Mouse (Mus musculus): Measurements from ENCODE around the gene Mab21l2. TPM values are rescaled to one million over a fixed set of nuclear protein-coding genes. Genes with fewer than 3 reads are reported as not detected.

Gene Mab21l2
- polyA plus RNA-seq, 1 experiment from 2014 or later, result 12.7 TPM

DNA sequence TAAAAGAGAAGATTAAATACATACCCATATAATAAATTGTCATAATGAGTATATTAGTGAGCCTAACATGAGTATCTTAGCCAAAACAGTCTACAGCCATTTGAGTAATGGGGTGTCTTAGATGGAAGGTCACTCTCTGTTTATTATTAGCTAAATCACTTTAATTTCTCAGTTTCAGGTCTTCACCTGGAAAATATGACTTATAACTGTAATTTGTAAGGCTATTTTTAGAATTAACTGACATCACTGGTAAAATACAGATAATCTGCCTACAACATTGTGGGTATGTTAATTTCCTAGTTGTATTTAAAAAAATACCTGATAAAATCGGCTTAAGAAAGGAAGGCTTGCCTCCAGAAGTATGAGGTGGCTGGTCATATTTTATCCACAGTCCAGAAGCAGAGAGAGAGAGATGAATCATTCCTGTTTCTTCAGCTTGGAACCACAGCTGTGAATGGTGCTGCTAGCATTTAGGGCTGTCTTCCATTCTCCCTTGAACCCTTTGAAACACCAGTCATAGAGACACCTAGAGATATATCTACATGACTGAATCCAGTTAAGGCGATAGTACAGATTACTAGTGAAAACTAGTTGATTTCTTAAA is 29.8 kb downstream of the Mab21l2 start:
- 76% methylated on average over 2 of the region's 2 CpGs for WGBS (ENCODE audit: insufficient replicate concordance)
- no peak overlapping the region for H3K4me2 ChIP-seq

DNA sequence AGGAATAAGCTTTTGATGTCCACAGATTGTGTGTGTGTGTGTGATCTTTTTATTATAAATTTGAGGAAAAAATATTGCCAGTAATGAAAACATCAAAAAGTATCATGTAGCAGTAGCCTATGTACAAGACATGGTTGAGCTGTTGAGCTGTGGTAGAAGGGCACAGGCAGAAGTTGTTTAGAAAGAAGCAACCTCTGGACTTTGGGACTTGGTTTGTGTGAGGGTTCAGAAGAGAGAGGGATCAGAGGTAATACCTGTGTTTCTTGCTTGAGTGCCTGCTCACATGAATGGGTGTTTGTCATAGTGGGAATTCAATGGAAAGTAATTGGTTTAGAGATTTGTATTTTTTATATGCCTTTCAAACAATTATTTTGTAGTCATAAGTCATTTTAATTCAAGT is 47.8 kb downstream of the Mab21l2 start:
- H3K27me3 ChIP-seq (ENCODE audit: control insufficient read depth, insufficient read depth, low read length), result no peaks in the 10 kb centered on the region
- no peak for ATAC-seq (replicated peaks; ENCODE audit: insufficient number of reproducible peaks, low FRiP score, low TSS enrichment)
- no peaks in the 10 kb centered on the region for H3K4me1 ChIP-seq (ENCODE audit: control insufficient read depth, insufficient read depth, low read length)
- H3K36me3 ChIP-seq (ENCODE audit: control insufficient read depth, insufficient read depth, low read length), result no peaks in the 10 kb centered on the region
- no peak overlapping the region for H3K4me3 ChIP-seq (ENCODE audit: low read depth, low read length)
- H3K27ac ChIP-seq (ENCODE audit: low read depth, low read length), result no peak overlapping the region
- H3K9me3 ChIP-seq (replicated peaks; ENCODE audit: control insufficient read depth, low read length), result no peaks in the 10 kb centered on the region
- no peak overlapping the region for H3K9ac ChIP-seq (ENCODE audit: low read depth, low read length)
- H3K4me2 ChIP-seq, result no peak overlapping the region

More for the DNA sequence above, 29.8 kb downstream of the Mab21l2 start:
- Histone ChIP-seq H3K4me1 (ENCODE audit: control insufficient read depth, insufficient read depth, low read length) (no peaks in the 10 kb centered on the region), H3K9me3 (replicated peaks; ENCODE audit: control insufficient read depth, low read length) (no peaks in the 10 kb centered on the region), H3K27me3 (ENCODE audit: control insufficient read depth, insufficient read depth, low read length) (no peaks in the 10 kb centered on the region), H3K4me3 (ENCODE audit: low read depth, low read length) (no peak overlapping the region), H3K36me3 (ENCODE audit: control insufficient read depth, insufficient read depth, low read length) (no peaks in the 10 kb centered on the region), H3K9ac (ENCODE audit: low read depth, low read length) (no peak overlapping the region), H3K27ac (ENCODE audit: low read depth, low read length) (no peak overlapping the region)
- no peak for ATAC-seq (replicated peaks; ENCODE audit: insufficient number of reproducible peaks, low FRiP score, low TSS enrichment)
